Mouse (Mus musculus) macrophage (primary cell): ENCODE data around the gene Crybb1. TPM values are rescaled to one million over a fixed set of nuclear protein-coding genes. Genes with fewer than 3 reads are reported as not detected.

ENCODE experiments used
- H3K27ac ChIP-seq: fragments of 350-480 bp; formaldehyde crosslinking; 2 replicates; pipeline ENCODE4 v1.9.0; 2021
- H3K36me3 ChIP-seq: fragments of 350-480 bp; formaldehyde crosslinking; 2 replicates; pipeline ENCODE4 v1.9.0; 2021; ENCODE audit errors: inconsistent target
- H3K4me3 ChIP-seq: fragments of 350-480 bp; formaldehyde crosslinking; 2 replicates; pipeline ENCODE4 v1.9.0; 2021; ENCODE audit errors: inconsistent target
- H3K79me2 ChIP-seq: fragments of 350-480 bp; formaldehyde crosslinking; 2 replicates; pipeline ENCODE4 v1.9.0; 2021; ENCODE audit errors: inconsistent target
- WGBS: methylation state at CpG from one replicate; pipeline ENCODE4 v1.1.7; 2026; ENCODE audit warnings: inconsistent platforms; ENCODE audit not compliant: missing documents; 5-methylcytosine and 5-hydroxymethylcytosine counted together
- polyA plus RNA-seq: library from polyadenylated mRNA; stranded (reverse); fragments of 250-400 nt; gene quantifications from 3 replicates; pipeline ENCODE4 v1.2.4, GENCODE M21; 2018; ENCODE audit warnings: inconsistent platforms
- total RNA-seq, 78 experiments: library from RNA; depleted of rRNA; stranded (reverse); fragments of 250-400 nt; gene quantifications; 1 replicate in 9 of 78; 2 replicates in 24 of 78; 3 replicates in 43 of 78; 4 replicates in 2 of 78; pipeline ENCODE4 v1.2.4; 2018; ENCODE audit warnings: inconsistent platforms in 56 of 78

Gene Crybb1
- 1 to 10 TPM in 1 of 26 experiments, not detected in 25; 1.2 TPM for total RNA-seq (2018; cell fraction: chromatin; rRNA removed)
- total RNA-seq (2018; cell fraction: cytosol; rRNA removed): 1 to 10 TPM in 2 of 26 experiments, under 1 TPM in 17, not detected in 7; 0.17 to 1.1 (median 0.39) TPM
- 1 to 10 TPM in 1 of 26 experiments, under 1 TPM in 1, not detected in 24; 0.68 to 1.1 TPM for total RNA-seq (2018; cell fraction: nucleus; rRNA removed)
- polyA plus RNA-seq: not detected in 3 replicates

DNA sequence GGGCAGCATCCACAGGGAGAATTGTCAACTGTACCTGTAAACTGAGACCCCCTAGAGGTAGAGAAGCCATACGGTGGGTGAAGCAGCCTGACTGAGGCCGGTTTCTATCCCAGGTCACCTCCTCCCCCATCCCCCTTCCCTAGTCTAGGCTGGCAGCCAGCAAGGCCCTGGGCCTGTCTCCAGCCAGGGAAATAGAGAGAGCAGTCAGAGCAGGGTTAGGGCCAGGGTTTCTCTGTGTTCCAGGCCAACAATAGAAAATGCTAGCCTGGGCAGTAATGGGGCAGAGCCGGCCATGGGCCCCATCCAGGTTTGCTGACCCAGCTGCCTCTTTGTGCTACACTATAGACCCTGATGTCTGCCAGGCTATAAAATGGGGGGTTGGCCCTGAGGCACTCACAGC is at the start of gene Crybb1:
Gene Crybb1, plus strand, starts transcription at position 390 of the 400 bp plus-strand sequence.
- Histone ChIP-seq H3K36me3 (no peaks in the 10 kb centered on the region), H3K4me3 (no peak within 1 kb of the TSS), H3K79me2 (no peaks in the 10 kb centered on the region), H3K27ac (no peak within 1 kb of the TSS)
- 78% methylated on average over 3 of the region's 3 CpGs for WGBS

GRCm38 (mm10) chr5:112206543-112207255 is 48.9 kb upstream of the Crybb1 start:
- Histone ChIP-seq H3K27ac (no peak overlapping the region), H3K4me3 (no peak overlapping the region), H3K36me3 (no peaks in the 10 kb centered on the region), H3K79me2 (no peaks in the 10 kb centered on the region)
- 55% methylated on average over 15 of the region's 16 CpGs for WGBS

GRCm38 (mm10) chr5:112208321-112208720 is 47.3 kb upstream of the Crybb1 start:
- H3K4me3 ChIP-seq: no peak overlapping the region
- 90% methylated on average over 4 of the region's 4 CpGs for WGBS
- no peak overlapping the region for H3K27ac ChIP-seq
- H3K36me3 ChIP-seq: no peaks in the 10 kb centered on the region
- no peaks in the 10 kb centered on the region for H3K79me2 ChIP-seq

DNA sequence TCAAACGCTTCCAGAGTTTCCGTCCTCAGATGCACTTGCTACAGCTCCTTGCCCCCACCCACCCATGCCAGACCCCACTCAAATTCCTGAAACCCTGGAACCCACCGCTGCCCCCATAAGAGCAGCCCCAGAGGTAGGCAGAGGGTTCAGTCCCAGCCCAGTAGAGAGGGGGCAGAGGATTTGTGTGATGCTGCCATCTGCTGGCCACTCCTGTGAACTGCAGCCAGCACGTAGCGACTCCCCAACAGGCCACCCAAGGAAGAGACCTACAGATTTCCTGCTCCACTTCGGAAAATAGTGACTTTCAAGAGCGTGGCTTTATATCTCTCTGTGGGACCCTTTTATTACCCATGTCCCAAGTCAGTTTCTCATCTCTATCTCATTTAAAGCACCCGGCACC is 45.5 kb upstream of the Crybb1 start:
- Histone ChIP-seq H3K4me3 (no peak overlapping the region), H3K27ac (no peak overlapping the region), H3K36me3 (no peaks in the 10 kb centered on the region), H3K79me2 (no peaks in the 10 kb centered on the region)
- 36% methylated on average over 8 of the region's 8 CpGs for WGBS

- whole genome bisulfite sequencing: 92% methylated on average over 7 of the region's 7 CpGs
- Histone ChIP-seq H3K36me3 (no peaks in the 10 kb centered on the region), H3K4me3 (no peak overlapping the region), H3K27ac (no peak overlapping the region), H3K79me2 (no peaks in the 10 kb centered on the region)
Observed at GRCm38 (mm10) chr5:112211911-112212310, 43.7 kb upstream of the Crybb1 start.

DNA sequence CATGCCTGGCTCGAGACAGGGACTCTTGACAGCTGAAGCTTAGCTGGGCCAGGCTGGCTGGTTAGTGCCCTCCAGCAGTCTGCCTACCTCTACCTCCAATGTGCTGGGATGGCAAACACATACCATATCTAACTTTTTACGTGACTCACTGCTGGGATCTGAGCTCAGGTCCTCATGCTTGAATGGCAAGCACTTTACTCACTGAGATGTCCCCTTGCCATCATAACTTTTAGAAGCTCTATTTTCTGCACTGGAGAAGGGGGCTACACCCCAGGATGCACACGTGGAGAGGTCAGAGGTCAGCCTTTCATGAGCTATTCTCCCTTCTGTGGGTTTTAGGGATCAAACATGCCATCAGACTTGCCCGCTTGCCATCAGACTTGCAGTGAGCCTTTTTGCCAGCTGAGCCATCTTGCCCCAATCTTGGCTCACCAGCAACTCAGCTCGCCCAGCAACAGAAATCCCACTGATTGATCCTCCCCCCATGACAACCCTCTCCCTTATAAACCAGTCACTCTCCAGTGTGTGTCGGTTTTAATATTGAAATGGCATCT is 42.8 kb upstream of the Crybb1 start:
- no peaks in the 10 kb centered on the region for H3K36me3 ChIP-seq
- no peaks in the 10 kb centered on the region for H3K79me2 ChIP-seq
- no peak overlapping the region for H3K27ac ChIP-seq
- WGBS: 89% methylated on average over 6 of the region's 6 CpGs
- no peak overlapping the region for H3K4me3 ChIP-seq

GRCm38 (mm10) chr5:112213331-112214240 is 42.0 kb upstream of the Crybb1 start:
- Histone ChIP-seq H3K27ac (no peak overlapping the region), H3K79me2 (no peaks in the 10 kb centered on the region), H3K36me3 (no peaks in the 10 kb centered on the region), H3K4me3 (no peak overlapping the region)
- 78% methylated on average over 19 of the region's 19 CpGs for WGBS

GRCm38 (mm10) chr5:112214419-112214818 is 41.2 kb upstream of the Crybb1 start:
- Histone ChIP-seq H3K27ac (no peak overlapping the region), H3K36me3 (no peaks in the 10 kb centered on the region), H3K79me2 (no peaks in the 10 kb centered on the region), H3K4me3 (no peak overlapping the region)
- WGBS: 3% methylated on average over 10 of the region's 10 CpGs

GRCm38 (mm10) chr5:112215291-112215751 is 40.3 kb upstream of the Crybb1 start:
- no peak overlapping the region for H3K27ac ChIP-seq
- H3K79me2 ChIP-seq: no peaks in the 10 kb centered on the region
- 78% methylated on average over 12 of the region's 12 CpGs for WGBS
- no peak overlapping the region for H3K4me3 ChIP-seq
- no peaks in the 10 kb centered on the region for H3K36me3 ChIP-seq

DNA sequence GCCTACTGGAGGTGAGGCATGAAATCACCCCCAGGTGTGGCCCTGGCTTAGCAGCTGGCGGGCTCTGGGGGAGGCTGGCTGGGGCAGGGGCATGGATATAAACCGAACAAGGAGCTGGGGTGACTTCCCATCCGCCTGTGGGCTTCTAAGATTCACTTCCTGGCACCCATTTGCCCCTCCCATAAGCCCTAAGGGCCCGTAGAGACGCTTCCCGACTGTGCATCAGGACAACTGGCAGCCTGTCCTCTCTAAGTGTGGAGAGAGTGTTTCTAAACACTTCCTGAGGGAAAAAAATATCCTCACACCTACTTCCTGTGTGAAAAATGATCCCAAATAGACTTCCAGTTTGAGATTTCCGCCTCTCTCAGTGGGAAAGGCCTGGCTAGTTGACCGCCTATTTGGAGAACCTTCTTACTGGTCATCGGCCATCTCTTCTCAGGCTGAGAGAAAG is 39.8 kb upstream of the Crybb1 start:
- Histone ChIP-seq H3K4me3 (no peak overlapping the region), H3K27ac (no peak overlapping the region), H3K36me3 (no peaks in the 10 kb centered on the region), H3K79me2 (no peaks in the 10 kb centered on the region)
- 69% methylated on average over 9 of the region's 9 CpGs for WGBS

DNA sequence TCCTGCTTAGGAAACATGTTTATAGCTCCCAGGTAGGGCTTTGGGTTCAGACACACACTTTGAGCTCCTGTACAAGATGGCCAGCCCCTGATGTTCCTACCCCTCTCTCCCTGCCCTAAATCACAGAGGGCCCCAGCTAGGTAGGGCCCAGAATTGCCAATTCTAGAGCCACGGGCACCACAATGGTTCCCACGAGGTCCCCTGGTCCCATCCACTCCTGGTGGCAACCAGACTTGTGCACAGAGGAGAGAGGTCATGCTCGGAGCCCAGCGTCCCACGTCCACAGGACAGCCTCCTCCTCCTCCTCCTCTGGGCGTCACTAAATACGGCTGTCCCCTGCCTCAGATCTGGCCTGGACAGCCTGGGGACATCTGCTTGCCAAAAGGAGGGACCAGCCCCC is 39.3 kb upstream of the Crybb1 start:
- 89% methylated on average over 7 of the region's 7 CpGs for WGBS
- Histone ChIP-seq H3K79me2 (no peaks in the 10 kb centered on the region), H3K4me3 (no peak overlapping the region), H3K27ac (no peak overlapping the region), H3K36me3 (no peaks in the 10 kb centered on the region)

DNA sequence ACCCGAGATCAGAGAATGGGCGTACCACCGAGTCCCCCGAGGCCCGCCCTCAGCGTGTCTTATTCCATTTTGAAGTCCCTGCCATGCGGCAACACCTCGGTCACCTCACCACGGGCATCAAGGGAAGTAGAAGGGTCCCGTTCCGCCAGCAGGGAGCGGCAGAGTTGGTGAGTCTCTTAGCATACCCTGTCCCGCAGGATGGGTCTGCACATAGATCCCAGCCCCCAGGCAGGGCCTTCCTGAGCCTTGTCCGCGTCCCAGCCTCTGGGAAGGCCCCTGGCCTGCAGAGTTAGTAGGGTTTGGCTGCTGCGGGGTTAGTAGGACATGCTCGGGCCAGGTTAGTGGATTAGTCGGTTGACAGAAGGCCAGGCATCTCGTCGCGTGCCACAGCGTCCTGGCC is 38.6 kb upstream of the Crybb1 start:
- no peak overlapping the region for H3K4me3 ChIP-seq
- WGBS: 93% methylated on average over 22 of the region's 22 CpGs
- H3K27ac ChIP-seq: no peak overlapping the region
- no peaks in the 10 kb centered on the region for H3K36me3 ChIP-seq
- H3K79me2 ChIP-seq: no peaks in the 10 kb centered on the region

DNA sequence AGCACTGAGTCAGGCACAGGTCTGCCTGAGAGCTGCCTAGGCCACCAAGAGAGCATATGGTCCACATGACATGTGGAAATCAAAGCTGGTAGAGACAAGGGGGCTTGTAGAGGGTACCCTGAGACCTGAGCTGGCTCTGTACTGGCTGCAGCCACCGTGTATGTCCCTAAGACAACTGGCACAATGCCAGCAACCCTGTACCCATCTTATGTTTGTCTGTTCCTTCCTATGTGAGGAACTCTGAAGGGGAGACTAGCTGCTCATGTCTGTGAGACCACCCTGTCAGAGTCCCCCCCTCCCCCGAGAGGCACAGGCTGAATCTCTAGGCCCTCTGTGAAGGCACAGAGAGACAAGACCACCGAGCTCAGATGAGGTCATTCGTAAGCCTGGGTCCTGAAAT is 36.9 kb upstream of the Crybb1 start:
- WGBS: 83% methylated on average over 4 of the region's 4 CpGs
- Histone ChIP-seq H3K36me3 (no peaks in the 10 kb centered on the region), H3K27ac (no peak overlapping the region), H3K4me3 (no peak overlapping the region), H3K79me2 (no peaks in the 10 kb centered on the region)

GRCm38 (mm10) chr5:112219398-112219797 is 36.2 kb upstream of the Crybb1 start:
- Histone ChIP-seq H3K4me3 (no peak overlapping the region), H3K27ac (no peak overlapping the region), H3K79me2 (no peaks in the 10 kb centered on the region), H3K36me3 (no peaks in the 10 kb centered on the region)
- WGBS: 10% methylated on average over 1 of the region's 1 CpGs
